ENCODE assay signal across 24 mouse cellular contexts in the genomic region with DNA sequence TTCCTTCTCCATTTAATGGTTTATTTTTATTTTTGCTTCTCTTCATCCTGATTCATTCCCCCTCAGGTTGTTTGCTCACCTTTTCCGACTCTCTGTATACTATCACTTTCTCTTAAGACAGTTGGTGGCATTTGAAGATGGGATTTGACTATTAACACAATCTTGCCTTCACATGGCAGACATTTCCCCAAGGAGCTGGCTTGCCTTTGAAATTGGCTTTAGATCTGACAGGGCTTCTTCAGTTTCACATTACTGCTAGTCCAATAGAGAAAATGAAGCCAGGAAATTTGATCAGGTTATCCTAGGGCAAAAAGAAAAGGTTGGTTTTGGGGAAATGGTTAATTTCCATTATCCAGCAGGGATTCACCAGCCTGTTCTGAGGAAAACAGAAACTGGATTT. TPM values are rescaled to one million over a fixed set of nuclear protein-coding genes. Genes with fewer than 3 reads are reported as not detected.
A peak's percentile ranks its signal among the peaks of the same experiment; 100 is the strongest.
DNase-seq lines count a peak whose midpoint lies in the region; ATAC-seq and TF ChIP-seq lines count a peak whose summit lies in the region.
"Had no signal": no experiment of that assay in that cellular context is flagged by ENCODE, and none has a peak within 500 bp of the region (broad histone marks: within the 10 kb centered on the region; RNA-seq: fewer than 3 reads in every experiment).

No protein-coding gene starts in this region.

- TF ChIP-seq CTCF in midbrain, postnatal 0 days (IDR thresholded peaks at IDR 0.05), result no peak

- H3K9ac ChIP-seq in hindbrain, embryonic 14.5 days, result no peak overlapping the region
- no peak overlapping the region for H3K9ac ChIP-seq in midbrain, embryonic 13.5 days (replicated peaks)
- H3K9ac ChIP-seq in midbrain, postnatal 0 days (replicated peaks; ENCODE audit: low read length, poor library complexity, severe bottlenecking), result no peak overlapping the region
- H3K9ac ChIP-seq: embryonic facial prominence, embryonic 15.5 days; forebrain, postnatal 0 days; heart, embryonic 12.5 days; heart, embryonic 15.5 days; hindbrain, embryonic 15.5 days; intestine, embryonic 15.5 days had no signal

- no peaks in the 10 kb centered on the region for H3K9me3 ChIP-seq in hindbrain, embryonic 14.5 days (ENCODE audit: control insufficient read depth, low read length)
- H3K9me3 ChIP-seq in hindbrain, embryonic 10.5 days, result no peaks in the 10 kb centered on the region
- no peaks in the 10 kb centered on the region for H3K9me3 ChIP-seq in midbrain, embryonic 13.5 days
- no peaks in the 10 kb centered on the region for H3K9me3 ChIP-seq in midbrain, postnatal 0 days (ENCODE audit: low read length)
- H3K9me3 ChIP-seq: embryonic facial prominence, embryonic 15.5 days; heart, embryonic 12.5 days; heart, embryonic 15.5 days; hindbrain, embryonic 15.5 days; intestine, embryonic 15.5 days had no signal

- peak; percentile 7 for DNase-seq in embryo, embryonic 11 days
- no peak for DNase-seq in embryo, embryonic 10.5 days (ENCODE audit: low spot score)
- no peak for DNase-seq in hindbrain, embryonic 14.5 days (ENCODE audit: low spot score)
- no peak for DNase-seq in hindbrain, embryonic 10.5 days (ENCODE audit: low spot score)
- no peak for DNase-seq in midbrain, postnatal 0 days (ENCODE audit: low spot score)
- DNase-seq: adrenal gland, adult 8-10 months; adrenal gland, postnatal 25 days; cerebellum, adult 18-20 months; cerebellum, adult 9-10 months; cerebellum, postnatal 14 days; forebrain, postnatal 0 days; gastrocnemius, postnatal 25 days; heart, adult 18-20 months; heart, postnatal 10 days; heart, postnatal 36 days; kidney, adult 11 months had no signal

- no peaks in the 10 kb centered on the region for H3K36me3 ChIP-seq in hindbrain, embryonic 14.5 days (replicated peaks; ENCODE audit: control insufficient read depth, insufficient read depth)
- no peaks in the 10 kb centered on the region for H3K36me3 ChIP-seq in hindbrain, embryonic 10.5 days
- no peaks in the 10 kb centered on the region for H3K36me3 ChIP-seq in midbrain, embryonic 13.5 days
- H3K36me3 ChIP-seq in midbrain, postnatal 0 days (ENCODE audit: insufficient read depth, low read length), result no peaks in the 10 kb centered on the region
- H3K36me3 ChIP-seq: embryonic facial prominence, embryonic 15.5 days; heart, embryonic 12.5 days; heart, embryonic 15.5 days; hindbrain, embryonic 15.5 days; intestine, embryonic 15.5 days had no signal

- ATAC-seq in hindbrain, embryonic 14.5 days (ENCODE audit: low FRiP score), result no peak
- ATAC-seq in midbrain, embryonic 13.5 days, result no peak
- no peak for ATAC-seq in midbrain, postnatal 0 days (ENCODE audit: low FRiP score)
- ATAC-seq: activated CD4-positive, CD25-positive, alpha-beta regulatory T cell, adult 4 months; forebrain, embryonic 14.5 days; forebrain, postnatal 0 days; intestine, embryonic 15.5 days had no signal

- H3K4me2 ChIP-seq in hindbrain, embryonic 14.5 days (replicated peaks), result no peak overlapping the region
- no peak overlapping the region for H3K4me2 ChIP-seq in midbrain, embryonic 13.5 days (replicated peaks)
- no peak overlapping the region for H3K4me2 ChIP-seq in midbrain, postnatal 0 days (ENCODE audit: low read depth, low read length, poor library complexity, severe bottlenecking)
- H3K4me2 ChIP-seq: embryonic facial prominence, embryonic 15.5 days; heart, embryonic 12.5 days; heart, embryonic 15.5 days; hindbrain, embryonic 15.5 days; intestine, embryonic 15.5 days had no signal

- no peaks in the 10 kb centered on the region for H3K27me3 ChIP-seq in hindbrain, embryonic 14.5 days (ENCODE audit: control insufficient read depth, insufficient read depth, low read length)
- H3K27me3 ChIP-seq in hindbrain, embryonic 10.5 days (ENCODE audit: insufficient read depth, poor library complexity, severe bottlenecking), result no peaks in the 10 kb centered on the region
- H3K27me3 ChIP-seq in midbrain, embryonic 13.5 days, result no peaks in the 10 kb centered on the region
- H3K27me3 ChIP-seq in midbrain, postnatal 0 days (ENCODE audit: insufficient read depth, low read length), result no peaks in the 10 kb centered on the region
- H3K27me3 ChIP-seq: embryonic facial prominence, embryonic 15.5 days; heart, embryonic 12.5 days; heart, embryonic 15.5 days; hindbrain, embryonic 15.5 days; intestine, embryonic 15.5 days had no signal

- peak overlapping the region; percentile 62; the same call in 1 of the 2 replicates for H3K27ac ChIP-seq in hindbrain, embryonic 14.5 days
- no peak overlapping the region for H3K27ac ChIP-seq in hindbrain, embryonic 10.5 days
- H3K27ac ChIP-seq in midbrain, embryonic 13.5 days, result 0 out of 2 replicates have a peak overlapping the region, but pooled peaks have one; percentile 35
- H3K27ac ChIP-seq in midbrain, postnatal 0 days (ENCODE audit: low read depth, low read length), result no peak overlapping the region
- H3K27ac ChIP-seq: embryonic facial prominence, embryonic 15.5 days; heart, embryonic 15.5 days; hindbrain, embryonic 15.5 days; intestine, embryonic 15.5 days had no signal

- H3K4me3 ChIP-seq in hindbrain, embryonic 14.5 days (replicated peaks; ENCODE audit: low read length), result no peak overlapping the region
- H3K4me3 ChIP-seq in hindbrain, embryonic 10.5 days, result no peak overlapping the region
- H3K4me3 ChIP-seq in midbrain, embryonic 13.5 days (replicated peaks), result no peak overlapping the region
- H3K4me3 ChIP-seq in midbrain, postnatal 0 days (ENCODE audit: low read depth, low read length), result no peak overlapping the region
- H3K4me3 ChIP-seq: embryonic facial prominence, embryonic 15.5 days; heart, embryonic 12.5 days; heart, embryonic 15.5 days; hindbrain, embryonic 15.5 days; intestine, embryonic 15.5 days had no signal

- 63% methylated on average over 1 of the region's 1 CpGs for WGBS in hindbrain, embryonic 14.5 days
- 78% methylated on average over 1 of the region's 1 CpGs for WGBS in hindbrain, embryonic 10.5 days
- WGBS in midbrain, embryonic 13.5 days, result 61% methylated on average over 1 of the region's 1 CpGs
- WGBS in midbrain, postnatal 0 days, result 32% methylated on average over 1 of the region's 1 CpGs

- no peaks in the 10 kb centered on the region for H3K4me1 ChIP-seq in hindbrain, embryonic 14.5 days (replicated peaks; ENCODE audit: control insufficient read depth, insufficient read depth, low read length)
- no peaks in the 10 kb centered on the region for H3K4me1 ChIP-seq in hindbrain, embryonic 10.5 days (replicated peaks)
- H3K4me1 ChIP-seq in midbrain, embryonic 13.5 days (replicated peaks), result 0 out of 2 replicates have a peak, but pooled peaks cover 4% of the 10 kb centered on the region
- H3K4me1 ChIP-seq in midbrain, postnatal 0 days (ENCODE audit: insufficient read depth, low read length), result no peaks in the 10 kb centered on the region
- H3K4me1 ChIP-seq: embryonic facial prominence, embryonic 15.5 days; heart, embryonic 12.5 days; heart, embryonic 15.5 days; hindbrain, embryonic 15.5 days; intestine, embryonic 15.5 days had no signal

RNA-seq across cellular contexts. Expression of gene Chl1, which starts 23.2 kb away (rescaled TPM):
- 137 and 150 TPM in 2 replicates for polyA plus RNA-seq in hindbrain, embryonic 14.5 days (2014; fragmentation: Nextera tagmentation; extraction: Ambion mirVana)
- 2.3 and 10.8 TPM in 2 replicates for polyA plus RNA-seq in hindbrain, embryonic 10.5 days (2016; fragmentation: Nextera tagmentation; extraction: Ambion mirVana)
- polyA plus RNA-seq in midbrain, embryonic 13.5 days (2015; fragmentation: Nextera tagmentation; extraction: Ambion mirVana), result 74.8 and 90.2 TPM in 2 replicates
- 300 and 376 TPM in 2 replicates for total RNA-seq in midbrain, postnatal 0 days (2014; rRNA removed)
- 216 and 224 TPM in 2 replicates for polyA plus RNA-seq in midbrain, postnatal 0 days (2015; fragmentation: Nextera tagmentation; extraction: Ambion mirVana)
- polyA plus RNA-seq: activated CD4-positive, CD25-positive, alpha-beta regulatory T cell, adult 4 months; heart, embryonic 12.5 days had no signal

Comparison
In these comparisons a context has a peak if more than half of its experiments do, and no peak if none do; other contexts are left out.
1. H3K27ac ChIP-seq: peak in hindbrain, embryonic 14.5 days (single experiment) and midbrain, embryonic 13.5 days (single experiment); none in hindbrain, embryonic 10.5 days (single experiment) and midbrain, postnatal 0 days (single experiment).